Comparison of ENCODE assay signal across 10 mouse cellular contexts in the genomic region with DNA sequence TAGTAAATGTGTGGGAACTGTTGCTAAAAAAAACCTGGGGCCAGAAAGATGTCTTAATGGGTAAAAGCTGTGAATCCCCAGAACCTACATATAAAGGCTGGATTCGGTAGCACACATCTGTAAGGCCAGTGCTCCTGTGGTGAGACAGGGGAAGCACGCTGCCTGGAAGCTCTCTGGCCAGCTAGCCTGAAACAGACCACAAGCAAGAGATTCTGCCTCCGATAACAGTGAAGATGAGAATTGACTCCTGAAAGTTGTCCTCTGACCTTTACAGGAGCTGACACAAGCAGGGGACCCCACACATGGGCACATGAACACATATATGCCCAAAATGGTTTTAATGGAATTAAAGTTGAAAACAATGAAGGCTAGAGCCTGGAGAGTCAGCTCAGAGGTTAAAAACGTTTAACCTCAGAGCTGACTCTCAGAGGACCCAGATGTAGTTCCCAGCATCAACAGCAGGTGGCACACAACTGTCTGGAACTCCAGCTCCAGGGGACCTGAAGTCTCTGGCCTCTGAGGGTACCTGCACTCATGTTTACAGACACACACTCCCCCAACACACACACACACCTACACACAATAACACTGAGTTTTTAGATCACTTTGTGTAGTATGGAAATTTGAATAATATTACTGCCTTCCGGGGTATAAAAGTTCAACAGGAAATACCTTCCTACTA. TPM values are rescaled to one million over a fixed set of nuclear protein-coding genes. Genes with fewer than 3 reads are reported as not detected.
DNase-seq lines count a peak whose midpoint lies in the region; ATAC-seq and TF ChIP-seq lines count a peak whose summit lies in the region.
"Had no signal": no experiment of that assay in that cellular context is flagged by ENCODE, and none has a peak within 500 bp of the region (broad histone marks: within the 10 kb centered on the region; RNA-seq: fewer than 3 reads in every experiment).

No protein-coding gene starts in this region.

- H3K9ac ChIP-seq in hindbrain, embryonic 11.5 days (ENCODE audit: low read depth, low read length): no peak overlapping the region
- H3K9ac ChIP-seq in hindbrain, embryonic 16.5 days (ENCODE audit: low read depth, low read length): no peak overlapping the region
- H3K9ac ChIP-seq in midbrain, embryonic 12.5 days (replicated peaks): no peak overlapping the region
- H3K9ac ChIP-seq: embryonic facial prominence, embryonic 12.5 days had no signal

- no peaks in the 10 kb centered on the region for H3K27me3 ChIP-seq in hindbrain, embryonic 11.5 days (ENCODE audit: control insufficient read depth, insufficient read depth, low read length)
- H3K27me3 ChIP-seq in hindbrain, embryonic 16.5 days (replicated peaks; ENCODE audit: control insufficient read depth, insufficient read depth, low read length): no peaks in the 10 kb centered on the region
- peaks cover 17% of the 10 kb centered on the region for H3K27me3 ChIP-seq in midbrain, embryonic 12.5 days
- no peaks in the 10 kb centered on the region for H3K27me3 ChIP-seq in splenic B cell, adult 2 months (ENCODE audit: control insufficient read depth, insufficient read depth, low read length, poor library complexity, severe bottlenecking)

- H3K36me3 ChIP-seq in hindbrain, embryonic 11.5 days (ENCODE audit: control insufficient read depth, insufficient read depth, low read length): no peaks in the 10 kb centered on the region
- no peaks in the 10 kb centered on the region for H3K36me3 ChIP-seq in hindbrain, embryonic 16.5 days (ENCODE audit: control insufficient read depth, insufficient read depth, low read length)
- H3K36me3 ChIP-seq in midbrain, embryonic 12.5 days: no peaks in the 10 kb centered on the region
- no peaks in the 10 kb centered on the region for H3K36me3 ChIP-seq in splenic B cell, adult 2 months (ENCODE audit: control insufficient read depth, insufficient read depth, low read length, poor library complexity, severe bottlenecking)
- H3K36me3 ChIP-seq: embryonic facial prominence, embryonic 12.5 days had no signal

- ATAC-seq in hindbrain, embryonic 11.5 days (ENCODE audit: low FRiP score): no peak
- no peak for ATAC-seq in hindbrain, embryonic 16.5 days
- 0 out of 2 replicates have a peak, but pooled peaks have one; percentile 58 for ATAC-seq in midbrain, embryonic 12.5 days (ENCODE audit: low FRiP score, low read depth)

- intact Hi-C loops in heart, postnatal 10 days (cut with DNase I): loop anchor here (1.0 to 5.0 kb wide), 2 partner anchors 130 to 189 kb away; a partner anchor contains a TSS
- intact Hi-C loops in left cerebral cortex, adult 2 months (cut with DNase I): loop anchor here (10.0 kb wide), 1 partner anchor 132 kb away; a partner anchor contains a TSS

- no peaks in the 10 kb centered on the region for H3K9me3 ChIP-seq in hindbrain, embryonic 11.5 days (ENCODE audit: control insufficient read depth, low read length)
- no peaks in the 10 kb centered on the region for H3K9me3 ChIP-seq in hindbrain, embryonic 16.5 days (ENCODE audit: control insufficient read depth, low read length)
- no peaks in the 10 kb centered on the region for H3K9me3 ChIP-seq in midbrain, embryonic 12.5 days
- H3K9me3 ChIP-seq: embryonic facial prominence, embryonic 12.5 days had no signal

- 41% methylated on average over 5 of the region's 5 CpGs for WGBS in hindbrain, embryonic 11.5 days
- WGBS in hindbrain, embryonic 16.5 days: 48% methylated on average over 5 of the region's 5 CpGs
- WGBS in midbrain, embryonic 12.5 days: 40% methylated on average over 5 of the region's 5 CpGs

- H3K4me2 ChIP-seq in hindbrain, embryonic 11.5 days (replicated peaks; ENCODE audit: low read depth, low read length): no peak overlapping the region
- no peak overlapping the region for H3K4me2 ChIP-seq in hindbrain, embryonic 16.5 days (ENCODE audit: low read length)
- no peak overlapping the region for H3K4me2 ChIP-seq in midbrain, embryonic 12.5 days (replicated peaks)
- H3K4me2 ChIP-seq: embryonic facial prominence, embryonic 12.5 days had no signal

- H3K4me3 ChIP-seq in hindbrain, embryonic 11.5 days (ENCODE audit: low read depth, low read length): no peak overlapping the region
- H3K4me3 ChIP-seq in hindbrain, embryonic 16.5 days (ENCODE audit: low read length): no peak overlapping the region
- no peak overlapping the region for H3K4me3 ChIP-seq in left cerebral cortex, adult 2 months
- H3K4me3 ChIP-seq in midbrain, embryonic 12.5 days: no peak overlapping the region
- H3K4me3 ChIP-seq: embryonic facial prominence, embryonic 12.5 days; megakaryocyte, embryonic 14.5 days had no signal

- peak; percentile 85 for DNase-seq in hindbrain, embryonic 11.5 days (ENCODE audit: low spot score)
- DNase-seq in adrenal gland, adult 18-20 months (ENCODE audit: low spot score in 2 of 2): peak; percentile 77 to 84
- peak; percentile 90 for DNase-seq in embryo, embryonic 10.5 days (ENCODE audit: low spot score)
- peak; percentile 81 to 89 for DNase-seq in heart, postnatal 10 days
- DNase-seq in left cerebral cortex, adult 2 months (ENCODE audit: extremely low spot score in 1 of 2, low spot score in 2 of 2): peak; percentile 57 to 75
- peak; percentile 78 for DNase-seq in splenic B cell, adult 2 months (ENCODE audit: low read depth, low spot score)

- H3K27ac ChIP-seq in hindbrain, embryonic 11.5 days (ENCODE audit: low read depth, low read length): no peak overlapping the region
- H3K27ac ChIP-seq in hindbrain, embryonic 16.5 days (ENCODE audit: low read depth, low read length): no peak overlapping the region
- H3K27ac ChIP-seq in left cerebral cortex, adult 2 months: no peak overlapping the region
- no peak overlapping the region for H3K27ac ChIP-seq in midbrain, embryonic 12.5 days (replicated peaks)
- H3K27ac ChIP-seq: embryonic facial prominence, embryonic 12.5 days had no signal

- H3K4me1 ChIP-seq in hindbrain, embryonic 11.5 days (replicated peaks; ENCODE audit: control insufficient read depth, insufficient read depth, low read length): no peaks in the 10 kb centered on the region
- H3K4me1 ChIP-seq in hindbrain, embryonic 16.5 days (ENCODE audit: control insufficient read depth, insufficient read depth, low read depth, low read length): no peaks in the 10 kb centered on the region
- H3K4me1 ChIP-seq in midbrain, embryonic 12.5 days: peaks cover 13% of the 10 kb centered on the region; the same call in 1 of the 2 replicates
- H3K4me1 ChIP-seq: embryonic facial prominence, embryonic 12.5 days had no signal

- TF ChIP-seq CTCF in left cerebral cortex, adult 2 months (IDR thresholded peaks at IDR 0.05): peak; percentile 89

RNA-seq across cellular contexts. Expression of a gene that starts 45.8 kb away (rescaled TPM):
- 104 and 109 TPM in 2 replicates for polyA plus RNA-seq in hindbrain, embryonic 11.5 days (2014; fragmentation: Nextera tagmentation; extraction: Ambion mirVana)
- polyA plus RNA-seq in hindbrain, embryonic 16.5 days (2015; fragmentation: Nextera tagmentation; extraction: Ambion mirVana): 151 and 154 TPM in 2 replicates
- total RNA-seq in adrenal gland, adult 18-20 months (2021): 10 to 100 TPM; 29.2 to 88.9 TPM
- total RNA-seq in heart, postnatal 10 days (2021): 1 to 10 TPM; 9.1 to 9.9 TPM
- 100 to 1,000 TPM; 246 to 280 TPM for total RNA-seq in left cerebral cortex, adult 2 months (2021)
- 176 and 184 TPM in 2 replicates for polyA plus RNA-seq in midbrain, embryonic 12.5 days (2016; fragmentation: Nextera tagmentation; extraction: Ambion mirVana)
